Mouse (Mus musculus) stomach, postnatal 0 days (tissue): ENCODE data around the gene Asb14. TPM values are rescaled to one million over a fixed set of nuclear protein-coding genes. Genes with fewer than 3 reads are reported as not detected.
A peak's percentile ranks its signal among the peaks of the same experiment; 100 is the strongest.

Experiments
- ATAC-seq: fragments of 200-750 bp; cut with Nextera tagmentation; 2 replicates; pipeline ENCODE4 v1.8.0; 2017; ENCODE audit not compliant: low FRiP score, low TSS enrichment
- DNase-seq: peaks from one replicate; pipeline ENCODE4 v3.0.0-alpha.2; 2016; ENCODE audit warnings: low spot score
- H3K27ac ChIP-seq: fragments of 300-500 bp; sonication (generic); replicated peaks from 2 replicates; pipeline ENCODE4 v1.5.1; 2014; ENCODE audit warnings: mild to moderate bottlenecking, control low read depth
- H3K27me3 ChIP-seq: fragments of 300-500 bp; sonication (generic); 2 replicates; pipeline ENCODE4 v1.6.1; 2014; ENCODE audit warnings: low read length; ENCODE audit not compliant: control insufficient read depth, insufficient read depth
- H3K36me3 ChIP-seq: fragments of 300-500 bp; sonication (generic); 2 replicates; pipeline ENCODE4 v1.6.1; 2014; ENCODE audit warnings: low read length, mixed read lengths; ENCODE audit not compliant: control insufficient read depth, insufficient read depth
- H3K4me1 ChIP-seq: fragments of 300-500 bp; sonication (generic); replicated peaks from 2 replicates; pipeline ENCODE4 v1.6.1; 2014; ENCODE audit warnings: antibody characterized with exemption; ENCODE audit not compliant: control insufficient read depth, insufficient read depth
- H3K4me2 ChIP-seq: fragments of 300-500 bp; sonication (generic); replicated peaks from 2 replicates; pipeline ENCODE4 v1.6.1; 2014; ENCODE audit warnings: low read depth, mild to moderate bottlenecking, control low read depth, moderate library complexity
- H3K4me3 ChIP-seq: fragments of 300-500 bp; sonication (generic); 2 replicates; pipeline ENCODE4 v1.5.1; 2014; ENCODE audit warnings: low read depth, low read length, control low read depth
- H3K9ac ChIP-seq: fragments of 300-500 bp; sonication (generic); 2 replicates; pipeline ENCODE4 v1.6.1; 2014; ENCODE audit warnings: mild to moderate bottlenecking, low read length, control low read depth, mixed read lengths
- H3K9me3 ChIP-seq: fragments of 300-500 bp; sonication (generic); 2 replicates; pipeline ENCODE4 v1.6.1; 2016; ENCODE audit warnings: low read length; ENCODE audit not compliant: control insufficient read depth
- CTCF ChIP-seq: IDR thresholded peaks from 2 replicates; pipeline ENCODE4 v1.5.1; 2016; ENCODE audit warnings: antibody characterized with exemption, low read depth, mild to moderate bottlenecking, moderate library complexity
- EP300 ChIP-seq: optimal IDR thresholded peaks from 2 replicates; pipeline ENCODE3; 2016; ENCODE audit warnings: antibody characterized with exemption
- WGBS: fragments of 180-500 bp; shearing (Covaris S2); extraction: QIAGEN DNeasy Blood & Tissue Kit; methylation state at CpG from one replicate; pipeline ENCODE4 v1.1.7; 2014; 5-methylcytosine and 5-hydroxymethylcytosine counted together
- polyA plus RNA-seq: library from polyadenylated mRNA; unstranded; fragments of >200 nt; fragmentation: Nextera tagmentation; extraction: Ambion mirVana; gene quantifications from 2 replicates; pipeline ENCODE4 v1.2.1, GENCODE M21; 2015

Asb14 gene
- 0.12 and 0.19 TPM in 2 replicates for polyA plus RNA-seq

DNA sequence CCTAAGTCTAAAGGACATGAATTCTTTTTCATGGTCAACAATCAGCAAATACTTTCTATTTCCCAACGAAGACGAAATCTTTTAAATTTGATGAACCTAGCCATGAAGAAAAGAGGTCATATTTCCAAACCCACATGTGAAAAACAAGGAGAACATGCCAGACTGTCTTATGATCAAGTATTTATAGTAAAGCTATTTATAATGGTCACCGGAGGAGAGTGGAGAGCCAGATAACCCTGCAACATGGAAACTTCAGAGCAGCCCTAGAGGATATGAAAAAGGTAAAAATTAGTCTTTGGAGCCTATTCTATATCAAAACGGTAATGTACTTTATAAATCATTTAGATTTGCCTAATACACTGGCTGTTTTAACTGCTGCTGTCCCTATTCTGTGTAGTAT is at the start of gene Asb14:
Gene Asb14, plus strand, starts transcription at position 166 of the 400 bp plus-strand sequence.
- Histone ChIP-seq H3K36me3 (no peaks in the 10 kb centered on the region), H3K4me3 (no peak within 1 kb of the TSS), H3K9ac (no peak within 1 kb of the TSS), H3K27me3 (no peaks in the 10 kb centered on the region), H3K27ac (no peak within 1 kb of the TSS), H3K4me2 (no peak within 1 kb of the TSS), H3K4me1 (no peaks in the 10 kb centered on the region), H3K9me3 (no peaks in the 10 kb centered on the region)
- TF ChIP-seq CTCF (no peak), EP300 (no peak)
- no peak for DNase-seq
- WGBS: 85% methylated on average over 4 of the region's 4 CpGs
- ATAC-seq: no peak

DNA sequence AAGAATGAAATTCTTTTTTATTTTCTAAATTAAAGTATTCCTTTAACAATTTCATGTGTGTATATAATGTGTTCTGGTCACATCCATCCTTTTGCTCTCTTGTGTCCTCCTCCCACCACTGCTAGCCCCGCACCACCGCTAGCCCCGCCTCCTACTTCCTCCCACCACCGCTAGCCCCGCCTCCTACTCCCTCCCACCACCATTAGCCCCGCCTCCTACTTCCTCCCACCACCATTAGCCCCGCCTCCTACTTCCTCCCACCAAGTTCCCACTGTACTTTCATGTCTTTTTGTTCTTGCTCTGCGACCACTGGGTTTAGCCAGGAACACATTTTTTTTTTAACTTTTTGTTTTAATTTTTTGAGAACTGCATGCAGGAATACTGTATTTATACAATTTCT is 41.3 kb upstream of the Asb14 start:
- Histone ChIP-seq H3K9ac (no peak overlapping the region), H3K9me3 (no peaks in the 10 kb centered on the region), H3K36me3 (no peaks in the 10 kb centered on the region), H3K27ac (no peak overlapping the region), H3K27me3 (no peaks in the 10 kb centered on the region), H3K4me2 (no peak overlapping the region), H3K4me1 (no peaks in the 10 kb centered on the region), H3K4me3 (no peak overlapping the region)
- 73% methylated on average over 8 of the region's 8 CpGs for WGBS
- ATAC-seq (no peak), DNase-seq (no peak)
- TF ChIP-seq EP300: no peak
- TF ChIP-seq CTCF: no peak

DNA sequence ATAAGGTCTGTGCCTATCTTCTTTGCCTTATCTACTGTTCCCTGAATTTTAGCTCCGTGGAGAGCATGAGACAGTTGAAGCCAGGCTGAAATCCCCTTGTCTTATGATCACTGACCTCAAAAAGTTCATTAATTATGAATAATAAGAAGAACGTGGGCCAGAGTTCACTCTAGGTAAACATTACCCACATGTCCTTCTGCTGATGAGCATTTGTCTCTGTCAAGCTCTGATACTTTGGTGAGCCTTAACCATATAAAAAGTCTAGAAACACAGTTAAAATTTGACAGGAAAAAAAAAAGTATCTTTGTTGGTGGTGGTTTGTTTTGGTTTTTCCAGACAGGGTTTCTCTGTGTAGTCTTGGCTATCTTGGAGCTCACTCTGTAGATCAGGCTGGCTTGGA is 40.3 kb upstream of the Asb14 start:
- ATAC-seq: no peak
- H3K9me3 ChIP-seq: no peaks in the 10 kb centered on the region
- no peak overlapping the region for H3K9ac ChIP-seq
- no peak overlapping the region for H3K27ac ChIP-seq
- DNase-seq: no peak
- no peaks in the 10 kb centered on the region for H3K4me1 ChIP-seq
- no peak overlapping the region for H3K4me3 ChIP-seq
- H3K36me3 ChIP-seq: no peaks in the 10 kb centered on the region
- WGBS: 49% methylated on average over 2 of the region's 2 CpGs
- TF ChIP-seq EP300 (no peak), CTCF (no peak)
- no peak overlapping the region for H3K4me2 ChIP-seq
- H3K27me3 ChIP-seq: no peaks in the 10 kb centered on the region

DNA sequence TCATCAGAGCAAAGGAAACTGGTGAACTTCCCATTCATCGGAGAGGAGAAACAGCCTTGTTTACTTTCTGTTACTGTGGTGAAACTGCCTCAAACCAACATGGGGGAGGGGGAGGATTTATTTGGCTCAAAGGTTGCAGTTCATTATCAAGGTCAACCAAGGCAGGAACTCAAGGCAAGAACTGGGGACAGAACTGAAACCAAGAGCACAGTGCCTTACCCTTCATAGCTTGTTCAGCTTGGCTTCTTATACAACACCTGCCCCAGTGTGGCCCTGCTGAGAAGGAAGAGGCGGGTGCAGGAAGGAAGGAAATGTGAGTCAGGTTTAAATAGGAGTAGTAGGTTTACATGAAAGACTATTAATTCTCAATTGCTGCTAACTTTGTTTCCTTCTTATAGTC is 36.0 kb upstream of the Asb14 start:
- no peak for ATAC-seq

DNA sequence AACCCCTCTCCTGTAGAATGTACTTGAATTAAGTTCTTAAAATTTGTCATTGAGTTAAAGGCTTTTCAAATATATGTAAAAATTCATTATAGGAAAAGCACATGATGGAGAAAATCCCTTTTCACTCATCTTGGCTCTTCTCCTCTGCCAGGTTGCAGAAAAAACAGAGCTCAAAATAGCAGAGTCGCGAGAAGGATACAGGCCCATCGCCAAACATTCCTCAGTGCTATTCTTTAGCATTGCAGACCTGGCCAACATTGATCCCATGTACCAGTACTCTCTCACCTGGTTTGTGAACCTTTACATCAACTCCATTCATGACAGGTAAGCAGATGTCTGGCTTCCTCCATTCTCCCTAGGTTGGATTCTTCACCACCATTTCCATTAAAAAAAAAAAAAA is 35.3 kb upstream of the Asb14 start:
- WGBS: 82% methylated on average over 3 of the region's 3 CpGs

More for the DNA sequence above, 36.0 kb upstream of the Asb14 start:
- Histone ChIP-seq H3K27me3 (no peaks in the 10 kb centered on the region), H3K36me3 (no peaks in the 10 kb centered on the region), H3K4me2 (no peak overlapping the region), H3K27ac (no peak overlapping the region), H3K9me3 (no peaks in the 10 kb centered on the region), H3K9ac (no peak overlapping the region), H3K4me3 (no peak overlapping the region), H3K4me1 (no peaks in the 10 kb centered on the region)
- no peak for DNase-seq
- 36% methylated on average over 2 of the region's 2 CpGs for WGBS
- TF ChIP-seq EP300 (no peak), CTCF (no peak)

DNA sequence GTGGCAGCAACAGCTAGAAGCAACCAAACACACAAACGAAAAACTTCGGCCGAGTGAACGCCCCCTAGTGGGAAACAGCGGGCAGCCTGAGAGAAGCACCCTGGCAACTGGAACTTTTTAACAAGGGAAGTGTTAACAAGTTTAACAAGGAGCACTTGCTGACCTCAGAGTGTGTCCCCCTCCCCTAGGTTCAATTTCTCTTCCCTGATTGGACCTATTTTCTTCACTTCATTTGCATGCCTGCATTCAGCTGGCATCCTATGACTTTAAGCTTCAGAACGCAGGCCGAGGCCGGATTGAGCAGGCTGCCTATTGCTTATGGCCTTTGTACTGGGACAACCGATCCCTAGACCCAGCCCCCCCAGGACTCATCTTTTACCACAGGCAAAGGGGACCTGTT is 27.0 kb upstream of the Asb14 start:
- H3K9ac ChIP-seq: no peak overlapping the region
- H3K27ac ChIP-seq: no peak overlapping the region
- no peaks in the 10 kb centered on the region for H3K9me3 ChIP-seq
- no peak overlapping the region for H3K4me2 ChIP-seq
- WGBS: 60% methylated on average over 9 of the region's 9 CpGs
- H3K4me1 ChIP-seq: no peaks in the 10 kb centered on the region
- ATAC-seq (no peak), DNase-seq (no peak)
- TF ChIP-seq EP300 (no peak), CTCF (peak; percentile 44)
- no peaks in the 10 kb centered on the region for H3K36me3 ChIP-seq
- no peak overlapping the region for H3K4me3 ChIP-seq
- H3K27me3 ChIP-seq: no peaks in the 10 kb centered on the region

More for the DNA sequence above, 35.3 kb upstream of the Asb14 start:
- no peaks in the 10 kb centered on the region for H3K9me3 ChIP-seq
- TF ChIP-seq CTCF: no peak
- TF ChIP-seq EP300: no peak
- no peaks in the 10 kb centered on the region for H3K36me3 ChIP-seq
- H3K9ac ChIP-seq: no peak overlapping the region
- DNase-seq: no peak
- H3K4me3 ChIP-seq: no peak overlapping the region
- no peaks in the 10 kb centered on the region for H3K27me3 ChIP-seq
- no peak for ATAC-seq
- no peaks in the 10 kb centered on the region for H3K4me1 ChIP-seq
- H3K27ac ChIP-seq: no peak overlapping the region
- H3K4me2 ChIP-seq: no peak overlapping the region
